Mouse (Mus musculus): ENCODE data around the gene Egfl7. TPM values are rescaled to one million over a fixed set of nuclear protein-coding genes. Genes with fewer than 3 reads are reported as not detected.

Egfl7 gene
- polyA plus RNA-seq, 1 experiment from 2014 or later = 75.4 TPM

- no peaks in the 10 kb centered on the region for H3K4me1 ChIP-seq (ENCODE audit: control insufficient read depth, insufficient read depth, low read depth, low read length)
- WGBS = 62% methylated on average over 7 of the region's 7 CpGs
- no peak overlapping the region for H3K9ac ChIP-seq (ENCODE audit: low read depth, low read length)
- no peaks in the 10 kb centered on the region for H3K9me3 ChIP-seq (ENCODE audit: control insufficient read depth, low read length)
- no peak for ATAC-seq
- H3K27ac ChIP-seq (ENCODE audit: low read depth, low read length) = no peak overlapping the region
- no peak overlapping the region for H3K4me2 ChIP-seq (ENCODE audit: low read length)
- no peaks in the 10 kb centered on the region for H3K27me3 ChIP-seq (replicated peaks; ENCODE audit: control insufficient read depth, insufficient read depth, low read length)
- H3K4me3 ChIP-seq (ENCODE audit: low read length) = no peak overlapping the region
- H3K36me3 ChIP-seq (ENCODE audit: control insufficient read depth, insufficient read depth, low read length) = no peaks in the 10 kb centered on the region
These were observed 38.1 kb downstream of the Egfl7 start for GRCm38 (mm10) chr2:26617928-26618327.

DNA sequence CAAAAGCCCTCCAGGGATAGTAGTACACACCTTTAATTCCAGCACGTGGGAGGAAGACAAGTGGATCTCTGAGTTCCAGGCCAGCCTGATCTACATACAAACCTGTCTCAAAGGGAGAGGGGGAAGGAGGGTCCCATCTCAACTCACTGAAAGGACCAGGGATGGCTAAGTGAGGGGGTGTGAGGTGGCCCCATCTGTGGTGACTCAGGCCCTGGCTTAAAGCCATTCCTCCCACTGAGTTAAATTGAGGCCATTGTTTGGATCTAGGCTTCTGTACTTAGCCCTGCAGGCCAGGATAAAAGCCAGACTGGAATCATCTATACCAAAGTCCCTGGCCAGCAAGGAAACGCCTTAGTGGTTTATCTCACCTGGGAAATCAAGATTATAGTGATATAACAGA, 41.4 kb downstream of the Egfl7 start:
- Histone ChIP-seq H3K27ac (ENCODE audit: low read depth, low read length) (no peak overlapping the region), H3K4me1 (ENCODE audit: control insufficient read depth, insufficient read depth, low read depth, low read length) (no peaks in the 10 kb centered on the region), H3K36me3 (ENCODE audit: control insufficient read depth, insufficient read depth, low read length) (no peaks in the 10 kb centered on the region), H3K27me3 (replicated peaks; ENCODE audit: control insufficient read depth, insufficient read depth, low read length) (no peaks in the 10 kb centered on the region), H3K9me3 (ENCODE audit: control insufficient read depth, low read length) (no peaks in the 10 kb centered on the region), H3K4me2 (ENCODE audit: low read length) (no peak overlapping the region), H3K9ac (ENCODE audit: low read depth, low read length) (no peak overlapping the region), H3K4me3 (ENCODE audit: low read length) (no peak overlapping the region)
- ATAC-seq = no peak
- WGBS = 51% methylated on average over 2 of the region's 2 CpGs

- 63% methylated on average over 5 of the region's 5 CpGs for WGBS
- Histone ChIP-seq H3K4me2 (ENCODE audit: low read length) (no peak overlapping the region), H3K4me1 (ENCODE audit: control insufficient read depth, insufficient read depth, low read depth, low read length) (no peaks in the 10 kb centered on the region; the same call in 1 of the 2 replicates), H3K4me3 (ENCODE audit: low read length) (no peak overlapping the region), H3K27ac (ENCODE audit: low read depth, low read length) (no peak overlapping the region), H3K27me3 (replicated peaks; ENCODE audit: control insufficient read depth, insufficient read depth, low read length) (no peaks in the 10 kb centered on the region), H3K9me3 (ENCODE audit: control insufficient read depth, low read length) (no peaks in the 10 kb centered on the region), H3K36me3 (ENCODE audit: control insufficient read depth, insufficient read depth, low read length) (no peaks in the 10 kb centered on the region), H3K9ac (ENCODE audit: low read depth, low read length) (no peak overlapping the region)
- ATAC-seq = no peak
These were observed 43.2 kb downstream of the Egfl7 start for GRCm38 (mm10) chr2:26622984-26623383.

DNA sequence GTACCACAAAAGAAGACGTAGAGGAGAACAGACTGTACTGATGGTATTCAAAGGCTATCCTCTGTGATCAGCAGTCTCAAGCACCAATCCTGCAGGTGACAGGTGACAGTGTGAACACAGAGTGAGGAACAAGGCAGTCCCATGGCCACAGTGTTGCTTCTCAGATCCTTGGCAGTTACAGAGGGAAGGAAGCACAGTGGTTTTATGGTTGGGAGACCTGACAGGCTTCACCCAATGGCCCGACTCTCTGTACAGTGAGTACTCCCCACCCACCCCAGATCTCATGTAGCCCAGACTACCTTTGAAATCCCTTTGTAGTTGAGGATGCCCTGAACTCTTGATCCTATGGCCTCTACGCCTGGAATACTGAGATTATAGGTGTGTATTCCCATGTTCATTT, 45.6 kb downstream of the Egfl7 start:
- no peak overlapping the region for H3K4me3 ChIP-seq (ENCODE audit: low read length)
- H3K9ac ChIP-seq (ENCODE audit: low read depth, low read length) = no peak overlapping the region
- H3K4me2 ChIP-seq (ENCODE audit: low read length) = no peak overlapping the region
- no peak for ATAC-seq
- H3K27me3 ChIP-seq (replicated peaks; ENCODE audit: control insufficient read depth, insufficient read depth, low read length) = no peaks in the 10 kb centered on the region
- H3K27ac ChIP-seq (ENCODE audit: low read depth, low read length) = no peak overlapping the region
- no peaks in the 10 kb centered on the region for H3K9me3 ChIP-seq (ENCODE audit: control insufficient read depth, low read length)
- WGBS = 88% methylated on average over 3 of the region's 3 CpGs
- H3K4me1 ChIP-seq (ENCODE audit: control insufficient read depth, insufficient read depth, low read depth, low read length) = peaks cover 17% of the 10 kb centered on the region
- H3K36me3 ChIP-seq (ENCODE audit: control insufficient read depth, insufficient read depth, low read length) = no peaks in the 10 kb centered on the region

- H3K4me3 ChIP-seq (ENCODE audit: low read length) = no peak overlapping the region
- H3K4me1 ChIP-seq (ENCODE audit: control insufficient read depth, insufficient read depth, low read depth, low read length) = peaks cover 24% of the 10 kb centered on the region
- no peak overlapping the region for H3K27ac ChIP-seq (ENCODE audit: low read depth, low read length)
- no peak for ATAC-seq
- no peaks in the 10 kb centered on the region for H3K9me3 ChIP-seq (ENCODE audit: control insufficient read depth, low read length)
- H3K27me3 ChIP-seq (replicated peaks; ENCODE audit: control insufficient read depth, insufficient read depth, low read length) = no peaks in the 10 kb centered on the region
- 67% methylated on average over 3 of the region's 3 CpGs for WGBS
- H3K9ac ChIP-seq (ENCODE audit: low read depth, low read length) = no peak overlapping the region
- H3K4me2 ChIP-seq (ENCODE audit: low read length) = no peak overlapping the region
- H3K36me3 ChIP-seq (ENCODE audit: control insufficient read depth, insufficient read depth, low read length) = no peaks in the 10 kb centered on the region; the same call in 1 of the 2 replicates
These were observed 46.3 kb downstream of the Egfl7 start for GRCm38 (mm10) chr2:26626081-26626480.

GRCm38 (mm10) chr2:26627921-26628739, 48.3 kb downstream of the Egfl7 start, which contains the start of gene Fam69b:
Gene Fam69b, plus strand, starts transcription at chr2:26628457.
- no peaks in the 10 kb centered on the region; the same call in 1 of the 2 replicates for H3K36me3 ChIP-seq (ENCODE audit: control insufficient read depth, insufficient read depth, low read length)
- peak; percentile 83 for ATAC-seq
- no peaks in the 10 kb centered on the region for H3K9me3 ChIP-seq (ENCODE audit: control insufficient read depth, low read length)
- peak within 1 kb of the TSS; percentile 79 for H3K4me3 ChIP-seq (ENCODE audit: low read length)
- peak within 1 kb of the TSS; percentile 91 for H3K27ac ChIP-seq (ENCODE audit: low read depth, low read length)
- H3K4me1 ChIP-seq (ENCODE audit: control insufficient read depth, insufficient read depth, low read depth, low read length) = peaks cover 40% of the 10 kb centered on the region
- H3K4me2 ChIP-seq (ENCODE audit: low read length) = peak within 1 kb of the TSS; percentile 66
- WGBS = 1% methylated on average over 56 of the region's 70 CpGs
- H3K9ac ChIP-seq (ENCODE audit: low read depth, low read length) = peak within 1 kb of the TSS; percentile 100
- H3K27me3 ChIP-seq (replicated peaks; ENCODE audit: control insufficient read depth, insufficient read depth, low read length) = no peaks in the 10 kb centered on the region

- peak; percentile 58 for ATAC-seq
- Histone ChIP-seq H3K27me3 (replicated peaks; ENCODE audit: control insufficient read depth, insufficient read depth, low read length) (no peaks in the 10 kb centered on the region), H3K4me1 (ENCODE audit: control insufficient read depth, insufficient read depth, low read depth, low read length) (peaks cover 40% of the 10 kb centered on the region), H3K27ac (ENCODE audit: low read depth, low read length) (peak overlapping the region; percentile 91), H3K9me3 (ENCODE audit: control insufficient read depth, low read length) (no peaks in the 10 kb centered on the region), H3K9ac (ENCODE audit: low read depth, low read length) (peak overlapping the region; percentile 100), H3K36me3 (ENCODE audit: control insufficient read depth, insufficient read depth, low read length) (no peaks in the 10 kb centered on the region; the same call in 1 of the 2 replicates), H3K4me2 (ENCODE audit: low read length) (peak overlapping the region; percentile 66), H3K4me3 (ENCODE audit: low read length) (peak overlapping the region; percentile 79)
- WGBS = 21% methylated on average over 5 of the region's 5 CpGs
These were observed 49.1 kb downstream of the Egfl7 start for GRCm38 (mm10) chr2:26628792-26629437.

DNA sequence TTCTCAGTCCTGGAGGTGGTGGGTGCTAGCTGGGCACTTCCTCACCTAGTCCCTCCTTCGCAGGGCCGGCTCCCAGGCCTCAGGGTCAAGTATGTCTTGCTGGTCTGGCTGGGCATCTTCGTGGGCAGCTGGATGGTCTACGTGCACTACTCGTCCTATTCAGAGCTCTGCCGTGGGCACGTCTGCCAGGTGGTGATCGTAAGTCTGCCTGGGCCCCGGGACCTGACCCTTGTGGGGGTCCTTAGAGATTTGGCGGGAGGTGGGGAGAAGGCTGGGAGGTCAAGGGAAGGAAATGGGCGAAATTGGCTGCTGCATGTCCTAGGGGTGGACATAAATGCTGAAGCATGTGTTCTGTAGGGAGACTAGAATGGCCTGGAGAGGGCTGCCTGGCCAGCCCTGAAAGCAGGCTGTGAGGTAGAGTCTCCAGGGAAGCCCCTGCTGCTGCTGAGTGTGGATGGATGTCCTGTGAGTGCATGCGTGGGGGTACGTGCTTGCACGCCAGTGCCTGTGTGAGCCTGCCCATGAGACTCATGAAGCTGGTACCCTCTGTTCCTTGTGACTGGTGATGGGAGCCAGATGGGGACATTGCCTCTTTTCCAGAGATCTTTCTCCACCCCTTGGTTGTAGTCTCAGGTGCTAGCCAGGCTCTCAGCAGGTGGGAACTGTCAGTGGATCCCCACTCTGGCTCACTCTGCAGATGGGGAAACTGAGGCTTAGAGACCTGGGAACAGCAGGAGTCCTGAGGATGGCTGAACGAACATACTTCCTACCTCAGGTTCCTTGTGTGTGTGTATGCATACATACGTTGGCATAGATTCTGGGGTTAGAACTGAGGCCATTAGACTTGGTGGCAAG, 53.0 kb downstream of the Egfl7 start:
- H3K36me3 ChIP-seq (ENCODE audit: control insufficient read depth, insufficient read depth, low read length) = peaks cover 23% of the 10 kb centered on the region
- peak overlapping the region; percentile 27 for H3K4me2 ChIP-seq (ENCODE audit: low read length)
- no peaks in the 10 kb centered on the region for H3K9me3 ChIP-seq (ENCODE audit: control insufficient read depth, low read length)
- no peak overlapping the region for H3K27ac ChIP-seq (ENCODE audit: low read depth, low read length)
- H3K9ac ChIP-seq (ENCODE audit: low read depth, low read length) = no peak overlapping the region; the same call in 1 of the 2 replicates
- no peaks in the 10 kb centered on the region for H3K27me3 ChIP-seq (replicated peaks; ENCODE audit: control insufficient read depth, insufficient read depth, low read length)
- 82% methylated on average over 16 of the region's 16 CpGs for WGBS
- H3K4me1 ChIP-seq (ENCODE audit: control insufficient read depth, insufficient read depth, low read depth, low read length) = peaks cover 45% of the 10 kb centered on the region
- no peak overlapping the region for H3K4me3 ChIP-seq (ENCODE audit: low read length)
- no peak for ATAC-seq
